Mouse (Mus musculus) central nervous system, embryonic 14 days (tissue): ENCODE measurements around the gene Sec61a2. TPM values are rescaled to one million over a fixed set of nuclear protein-coding genes. Genes with fewer than 3 reads are reported as not detected.

ENCODE experiments used
- polyA plus RNA-seq: library from polyadenylated mRNA; depleted of rRNA; stranded (reverse); fragments of >200 nt; gene quantifications from 2 replicates; pipeline ENCODE4 v1.2.3, GENCODE M21; 2012; rRNA removed

The Sec61a2 gene
- 158 and 177 TPM in 2 replicates for polyA plus RNA-seq

GRCm38 (mm10) chr2:5894843-5895570 lies at the start of gene Sec61a2:
TSS of gene Sec61a2 (minus strand) at chr2:5895432.

GRCm38 (mm10) chr2:5942416-5943032 lies 47.3 kb upstream of the Sec61a2 start, which contains the start of gene Dhtkd1:
TSS of gene Dhtkd1 (minus strand) at chr2:5942792.

GRCm38 (mm10) chr2:5862834-5863233 lies 32.4 kb downstream of the Sec61a2 start, which contains the start of gene Gm13199:
TSS of gene Gm13199 (minus strand) at chr2:5862934.

GRCm38 (mm10) chr2:5844873-5845631 lies 50.2 kb downstream of the Sec61a2 start, which contains the start of the genes Nudt5 and Cdc123:
TSS of gene Nudt5 (plus strand) at chr2:5845019.
TSS of gene Cdc123 (minus strand) at chr2:5845164.

Other genes starting within 250 kb of the Sec61a2 start
- gene Camk1d, start 180.9 kb downstream of the Sec61a2 start, polyA plus RNA-seq: 5.8 and 6.2 TPM in 2 replicates
- 19.4 and 21.0 TPM in 2 replicates for gene Nudt5, start 50.4 kb downstream of the Sec61a2 start, polyA plus RNA-seq
- 174 and 182 TPM in 2 replicates for gene Cdc123, start 50.3 kb downstream of the Sec61a2 start, polyA plus RNA-seq
- 8.0 and 10.4 TPM in 2 replicates for gene Gm13199, start 32.5 kb downstream of the Sec61a2 start, polyA plus RNA-seq
- gene Dhtkd1, start 47.4 kb upstream of the Sec61a2 start, polyA plus RNA-seq: 14.6 and 15.1 TPM in 2 replicates
- 16.5 and 17.1 TPM in 2 replicates for gene Upf2, start 56.0 kb upstream of the Sec61a2 start, polyA plus RNA-seq
- gene Proser2, start 234.8 kb upstream of the Sec61a2 start, polyA plus RNA-seq: 2.5 and 3.8 TPM in 2 replicates